ENCODE assay signal across 8 mouse cellular contexts in the genomic region with DNA sequence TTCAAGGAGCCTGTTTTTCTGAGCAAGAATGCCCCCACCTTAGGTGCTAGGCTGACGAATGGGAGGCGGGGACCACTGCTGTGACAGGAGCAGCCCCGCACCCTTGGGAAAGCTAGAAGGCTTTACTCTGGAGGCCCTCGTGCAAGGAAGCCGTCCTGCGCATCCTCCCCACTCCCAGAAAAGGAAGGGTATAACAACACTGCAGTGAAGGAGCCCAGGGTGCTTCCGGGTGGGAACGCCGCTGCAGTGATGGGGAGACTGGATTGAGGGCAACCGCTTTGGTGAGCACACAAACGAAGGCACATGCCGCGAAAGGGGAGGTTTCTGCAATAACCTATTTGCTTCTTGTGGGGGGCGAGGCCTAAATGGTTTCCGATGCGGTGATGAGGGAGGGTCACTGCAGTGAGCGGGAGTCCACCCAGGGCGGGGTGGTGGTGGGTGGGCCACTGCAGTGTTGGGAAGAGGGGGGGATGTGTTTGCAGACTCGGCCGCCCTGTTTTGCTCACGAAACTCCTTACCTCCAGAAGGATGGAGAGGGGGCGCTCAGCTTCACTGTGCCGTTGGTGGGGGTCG. TPM values are rescaled to one million over a fixed set of nuclear protein-coding genes. Genes with fewer than 3 reads are reported as not detected.
DNase-seq lines count a peak whose midpoint lies in the region; ATAC-seq and TF ChIP-seq lines count a peak whose summit lies in the region.

A gene (plus strand): TSS at position 106 of the 573 bp plus-strand sequence.

- 1% methylated on average over 24 of the region's 24 CpGs for WGBS in lung, adult 2 months
- WGBS in hindbrain, embryonic 15.5 days, result 1% methylated on average over 24 of the region's 24 CpGs
- WGBS in liver, postnatal 0 days (ENCODE audit: insufficient replicate concordance), result 2% methylated on average over 24 of the region's 24 CpGs
- WGBS in thymus, adult 2 months, result 5% methylated on average over 24 of the region's 24 CpGs

- TF ChIP-seq EP300 in liver, postnatal 0 days (IDR thresholded peaks at IDR 0.05; ENCODE audit: low read depth), result no peak

- peak; percentile 87 for ATAC-seq in hindbrain, embryonic 15.5 days (ENCODE audit: low FRiP score, low read depth)
- no peak for ATAC-seq in liver, postnatal 0 days

- TF ChIP-seq CTCF in lung, adult 2 months (IDR thresholded peaks at IDR 0.05; ENCODE audit: insufficient read depth, low read length), result no peak
- TF ChIP-seq CTCF in liver, postnatal 0 days (IDR thresholded peaks at IDR 0.05; ENCODE audit: low read depth), result no peak
- no peak for TF ChIP-seq CTCF in thymus, adult 2 months (IDR thresholded peaks at IDR 0.05; ENCODE audit: borderline replicate concordance, control insufficient read depth, extremely low read depth, insufficient read depth, low read length, poor library complexity)

- no peak for TF ChIP-seq POLR2A in lung, adult 2 months (IDR thresholded peaks at IDR 0.05; ENCODE audit: borderline replicate concordance, extremely low read depth, low read depth, low read length)
- no peak for TF ChIP-seq POLR2A in thymus, adult 2 months (IDR thresholded peaks at IDR 0.05; ENCODE audit: control insufficient read depth, extremely low read depth, insufficient read depth, low read length, poor library complexity)

- peak within 1 kb of the TSS; percentile 88 for H3K4me2 ChIP-seq in hindbrain, embryonic 15.5 days
- H3K4me2 ChIP-seq in liver, postnatal 0 days (ENCODE audit: low read depth, low read length), result peak within 1 kb of the TSS; percentile 65

- H3K36me3 ChIP-seq in hindbrain, embryonic 15.5 days, result no peaks in the 10 kb centered on the region
- H3K36me3 ChIP-seq in liver, postnatal 0 days (replicated peaks; ENCODE audit: insufficient read depth, low read length), result no peaks in the 10 kb centered on the region
- no peaks in the 10 kb centered on the region for H3K36me3 ChIP-seq in thymus, adult 2 months (ENCODE audit: control insufficient read depth, insufficient read depth, low read length)

- peaks cover 3% of the 10 kb centered on the region for H3K4me1 ChIP-seq in lung, adult 2 months (ENCODE audit: control insufficient read depth, insufficient read depth, low read length)
- H3K4me1 ChIP-seq in hindbrain, embryonic 15.5 days (replicated peaks), result peaks cover 22% of the 10 kb centered on the region
- H3K4me1 ChIP-seq in liver, postnatal 0 days (ENCODE audit: insufficient read depth), result peaks cover 13% of the 10 kb centered on the region
- H3K4me1 ChIP-seq in thymus, adult 2 months (replicated peaks; ENCODE audit: control insufficient read depth, insufficient read depth, low read length), result no peaks in the 10 kb centered on the region

- peak within 1 kb of the TSS; percentile 79 for H3K27ac ChIP-seq in hindbrain, embryonic 15.5 days (replicated peaks)
- H3K27ac ChIP-seq in liver, postnatal 0 days (ENCODE audit: low read depth), result no peak within 1 kb of the TSS
- no peak within 1 kb of the TSS for H3K27ac ChIP-seq in thymus, adult 2 months (ENCODE audit: control insufficient read depth, insufficient read depth, low read length)

- H3K27me3 ChIP-seq in hindbrain, embryonic 15.5 days, result peaks cover 36% of the 10 kb centered on the region
- peaks cover 55% of the 10 kb centered on the region for H3K27me3 ChIP-seq in liver, postnatal 0 days (ENCODE audit: insufficient read depth, low read length)
- peaks cover 28% of the 10 kb centered on the region for H3K27me3 ChIP-seq in thymus, adult 2 months (ENCODE audit: control insufficient read depth, insufficient read depth, low read length)

- DNase-seq in cerebellum, adult 18-20 months, result peak; percentile 16 to 32
- no peak for DNase-seq in cerebellum, adult 11-12 months
- no peak for DNase-seq in lung, adult 2 months
- no peak for DNase-seq in lung, postnatal 14 days
- DNase-seq in liver, postnatal 0 days, result peak; percentile 15
- no peak for DNase-seq in thymus, adult 2 months
- DNase-seq in thymus, postnatal 25 days, result no peak

- H3K9ac ChIP-seq in hindbrain, embryonic 15.5 days, result peak within 1 kb of the TSS; percentile 52
- H3K9ac ChIP-seq in liver, postnatal 0 days (replicated peaks), result no peak within 1 kb of the TSS

- H3K4me3 ChIP-seq in lung, adult 2 months (replicated peaks; ENCODE audit: extremely low read depth, low read depth, low read length), result peak within 1 kb of the TSS; percentile 6
- H3K4me3 ChIP-seq in hindbrain, embryonic 15.5 days, result peak within 1 kb of the TSS; percentile 54
- H3K4me3 ChIP-seq in liver, postnatal 0 days (ENCODE audit: low read depth, low read length), result peak within 1 kb of the TSS; percentile 41
- H3K4me3 ChIP-seq in thymus, adult 2 months (ENCODE audit: control insufficient read depth, insufficient read depth, low read length), result no peak within 1 kb of the TSS

- no peaks in the 10 kb centered on the region for H3K9me3 ChIP-seq in hindbrain, embryonic 15.5 days
- no peaks in the 10 kb centered on the region for H3K9me3 ChIP-seq in liver, postnatal 0 days (ENCODE audit: low read length)

RNA-seq across cellular contexts. Expression of the gene that starts here (rescaled TPM):
- 0.10 and 0.34 TPM in 2 replicates for polyA plus RNA-seq in lung, adult 2 months (2012; rRNA removed)
- 28.7 and 33.4 TPM in 2 replicates for polyA plus RNA-seq in hindbrain, embryonic 15.5 days (2015; fragmentation: Nextera tagmentation; extraction: Ambion mirVana)
- polyA plus RNA-seq in liver, postnatal 0 days (2015; fragmentation: Nextera tagmentation; extraction: Ambion mirVana), result not detected in 2 replicates
- 0.03 and 0.15 TPM in 2 replicates for polyA plus RNA-seq in thymus, adult 2 months (2012; rRNA removed)

Comparison
In these comparisons a context has a peak if more than half of its experiments do, and no peak if none do; other contexts are left out.
1. RNA of the gene that starts here (polyA plus RNA-seq): 28.7 to 33.4 TPM in hindbrain, embryonic 15.5 days; 0.10 to 0.34 TPM in lung, adult 2 months, 0.03 to 0.15 TPM in thymus, adult 2 months and not detected in liver, postnatal 0 days; every median in the first group is over 10 times any median in the second.
2. DNase-seq: peak in cerebellum, adult 18-20 months (2 of 2); none in cerebellum, adult 11-12 months (single experiment), lung, adult 2 months (single experiment), lung, postnatal 14 days (single experiment), thymus, adult 2 months (single experiment) and thymus, postnatal 25 days (single experiment).
3. Peak in DNase-seq, H3K4me3 ChIP-seq and H3K4me2 ChIP-seq in liver, postnatal 0 days; RNA of the gene not detected or under 1 TPM.